Mouse (Mus musculus) retina, postnatal 1 day (tissue): ENCODE data around the gene Sap30.
"Not testable (repeated sequence)": the region's sequence is repeated elsewhere in the genome, so short reads cannot be mapped to it uniquely, and the experiment has no call there.

Experiments used
- DNase-seq: peaks from one replicate; pipeline ENCODE4 v3.0.0-alpha.2; 2012

Sap30 gene

GRCm38 (mm10) chr8:57491873-57492272, 4.2 kb upstream of the Sap30 start:
- DNase-seq = no peak

GRCm38 (mm10) chr8:57489896-57490295, 2.2 kb upstream of the Sap30 start:
- no peak for DNase-seq

- DNase-seq = no peak
Observed at GRCm38 (mm10) chr8:57489366-57489765, 1.7 kb upstream of the Sap30 start.

- peak; percentile 77 for DNase-seq
Observed at GRCm38 (mm10) chr8:57488312-57488765, 679 bp upstream of the Sap30 start.

DNA sequence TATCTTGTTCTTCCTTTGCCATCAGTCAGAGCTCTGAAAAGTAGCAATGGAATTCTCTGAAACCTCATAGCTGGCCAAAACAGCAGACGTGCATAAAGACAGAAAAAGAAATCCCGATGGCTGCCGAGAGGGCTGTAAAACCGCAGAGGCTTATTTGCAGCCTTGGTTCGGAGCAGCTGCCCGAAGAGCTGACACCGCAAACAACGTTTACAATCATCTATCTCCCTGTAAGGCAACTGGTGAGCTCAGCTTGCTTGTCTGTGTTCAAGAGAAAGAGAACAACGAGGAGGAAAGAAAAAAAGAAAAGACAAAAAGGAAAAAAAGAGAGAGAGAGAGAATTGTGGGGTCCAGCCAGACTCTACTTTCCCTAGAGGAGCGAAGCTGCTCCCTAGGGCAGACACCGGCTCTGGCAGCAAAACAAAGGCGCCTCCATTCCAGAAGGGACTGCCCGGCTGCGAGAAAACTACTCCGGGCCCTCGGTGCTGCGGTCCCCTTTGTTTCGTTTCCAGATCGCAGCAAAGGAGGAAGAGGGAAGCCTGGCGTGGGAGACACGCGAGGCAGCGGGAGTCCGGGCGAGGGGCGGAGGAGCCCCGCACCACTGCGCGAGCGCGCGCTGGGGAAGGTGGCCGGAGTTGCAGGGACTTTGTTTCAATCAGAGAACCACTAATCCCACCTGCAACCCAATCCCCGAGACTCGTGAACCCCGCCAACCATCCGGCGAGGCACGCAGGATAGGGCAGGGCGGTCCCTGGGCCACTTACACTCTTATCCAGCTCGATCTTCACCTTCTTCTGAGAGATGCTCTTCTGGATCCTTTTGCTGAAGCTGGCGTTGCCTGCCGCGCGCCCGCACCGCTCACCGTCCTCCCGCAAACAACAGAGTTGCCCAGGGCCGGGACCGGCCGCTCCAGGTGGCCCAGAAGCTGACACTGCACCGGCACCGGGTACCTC, 894 bp downstream of the Sap30 start:
- peak; percentile 71 for DNase-seq

GRCm38 (mm10) chr8:57480606-57481005, 7.1 kb downstream of the Sap30 start:
- no peak for DNase-seq

- DNase-seq = no peak
Observed at GRCm38 (mm10) chr8:57479700-57480099, 8.0 kb downstream of the Sap30 start.

DNA sequence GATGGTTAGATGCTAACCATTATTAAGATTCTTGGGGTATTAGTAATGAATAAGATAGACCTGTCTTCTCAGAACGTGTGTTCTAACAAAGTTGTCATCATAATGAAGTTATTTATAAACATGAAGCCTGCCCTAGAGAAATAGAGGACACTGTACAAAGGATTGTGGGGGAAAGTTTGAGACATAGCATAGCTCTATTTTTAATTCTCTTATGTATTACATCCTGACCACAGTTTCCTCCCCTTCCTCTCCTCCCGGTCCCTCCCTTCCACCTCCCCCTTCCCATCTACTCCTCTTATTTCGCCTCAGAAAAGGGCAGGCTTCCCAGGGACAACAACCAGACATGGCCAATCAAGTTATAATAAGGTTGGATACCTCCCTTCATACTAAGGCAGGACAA, 9.3 kb downstream of the Sap30 start:
- DNase-seq = no peak

GRCm38 (mm10) chr8:57473751-57474150, 13.9 kb downstream of the Sap30 start:
- DNase-seq = no peak

DNA sequence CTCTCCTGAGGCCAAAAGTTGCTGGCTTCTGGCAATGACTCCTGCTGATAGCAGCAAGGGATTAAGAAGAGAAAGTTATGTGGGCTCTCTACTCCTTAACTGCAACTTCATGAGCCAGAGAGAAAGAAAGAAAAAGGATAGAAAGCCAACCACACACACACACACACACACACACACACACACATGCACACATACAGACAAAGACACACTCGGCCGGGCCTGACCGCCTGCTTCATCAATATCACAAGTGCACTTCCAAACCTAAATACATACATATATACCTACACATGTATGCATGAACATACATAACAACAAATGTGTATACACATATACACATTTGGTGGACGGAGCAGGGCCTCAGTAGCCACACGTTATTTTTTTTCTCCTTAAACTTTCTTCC, 16.8 kb downstream of the Sap30 start:
- no peak for DNase-seq

DNA sequence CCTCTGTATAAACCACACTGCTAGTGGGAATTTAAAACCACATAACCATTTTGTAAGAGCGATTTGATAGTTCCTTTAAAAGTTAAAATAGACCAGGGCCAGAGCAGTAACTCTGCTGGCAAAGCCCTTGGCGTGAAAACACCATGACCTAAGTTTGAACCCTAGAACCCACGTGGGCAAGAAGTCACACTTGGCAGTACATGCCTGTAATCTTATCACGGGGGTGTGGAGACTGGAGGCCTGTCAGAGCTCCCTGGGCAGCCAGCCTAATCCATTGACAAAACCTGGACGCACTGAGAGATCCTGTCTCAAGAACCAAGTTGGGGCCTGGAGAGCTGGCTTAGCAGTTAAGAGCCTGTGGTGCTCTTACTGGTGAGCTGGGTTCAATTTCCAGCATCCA, 19.0 kb downstream of the Sap30 start:
- DNase-seq = peak; percentile 23

GRCm38 (mm10) chr8:57463757-57464156, 23.9 kb downstream of the Sap30 start:
- no peak for DNase-seq

GRCm38 (mm10) chr8:57462839-57463238, 24.8 kb downstream of the Sap30 start:
- no peak for DNase-seq

DNA sequence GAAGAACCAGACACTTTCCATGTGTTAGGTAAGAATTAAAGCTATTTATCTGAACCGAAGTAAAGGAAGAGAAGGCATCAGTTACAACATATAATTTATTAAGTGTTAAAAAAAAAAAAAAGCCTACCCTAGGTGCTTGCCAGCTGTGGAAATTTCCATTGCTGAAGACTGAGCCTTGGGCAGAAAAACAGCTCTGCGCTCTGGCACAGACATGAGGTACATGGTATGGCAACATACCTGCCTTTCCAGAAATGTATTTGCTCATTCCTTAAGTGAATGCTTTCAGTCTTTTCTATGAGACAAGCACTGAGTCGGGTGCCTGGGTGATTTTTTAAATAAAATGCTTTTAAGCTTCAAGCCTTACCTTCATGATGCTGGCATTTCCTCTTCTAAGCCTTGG, 29.7 kb downstream of the Sap30 start:
- DNase-seq = no peak

DNA sequence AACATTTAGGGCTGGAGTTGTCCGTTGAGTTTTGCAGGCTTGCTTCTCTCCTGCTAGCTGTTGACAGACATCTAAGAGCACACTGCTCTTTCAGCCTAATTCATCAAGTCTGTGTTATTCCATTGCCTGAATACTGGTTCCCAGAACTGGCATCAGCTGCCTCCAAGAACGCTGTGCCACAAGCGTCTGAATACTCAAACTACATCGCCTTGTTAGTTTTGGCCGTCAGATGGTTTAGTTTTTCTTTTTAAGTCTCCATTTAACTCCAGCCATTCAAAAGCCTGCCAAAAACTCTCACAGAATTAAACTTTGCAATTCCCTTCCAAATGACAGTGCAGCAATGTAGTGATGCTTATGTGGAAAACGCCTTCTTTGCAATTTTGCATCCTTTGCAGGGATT, 30.5 kb downstream of the Sap30 start:
- no peak for DNase-seq

GRCm38 (mm10) chr8:57455765-57456164, 31.9 kb downstream of the Sap30 start, which contains the start of gene Scrg1:
Scrg1 (plus strand) TSS chr8:57455923.
- no peak for DNase-seq

DNA sequence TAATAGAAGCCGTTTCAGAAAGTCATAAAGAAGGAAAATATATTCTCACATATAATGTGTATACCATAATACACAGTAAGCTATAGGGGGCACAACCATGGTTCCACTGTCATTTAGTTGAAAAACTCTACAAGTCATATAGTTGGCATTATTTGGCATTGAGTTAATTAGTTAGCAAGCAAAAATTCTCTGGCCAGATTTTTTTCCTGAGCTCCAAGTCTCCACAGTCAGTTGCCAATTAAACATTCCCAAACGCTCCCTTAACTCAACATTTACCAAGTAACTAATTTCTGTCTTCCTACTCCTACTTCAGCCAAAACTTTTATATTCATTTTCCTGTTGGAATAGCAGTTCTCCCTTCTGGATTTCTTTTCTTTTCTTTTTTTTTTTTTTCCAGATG, 34.3 kb downstream of the Sap30 start:
- no peak for DNase-seq

DNA sequence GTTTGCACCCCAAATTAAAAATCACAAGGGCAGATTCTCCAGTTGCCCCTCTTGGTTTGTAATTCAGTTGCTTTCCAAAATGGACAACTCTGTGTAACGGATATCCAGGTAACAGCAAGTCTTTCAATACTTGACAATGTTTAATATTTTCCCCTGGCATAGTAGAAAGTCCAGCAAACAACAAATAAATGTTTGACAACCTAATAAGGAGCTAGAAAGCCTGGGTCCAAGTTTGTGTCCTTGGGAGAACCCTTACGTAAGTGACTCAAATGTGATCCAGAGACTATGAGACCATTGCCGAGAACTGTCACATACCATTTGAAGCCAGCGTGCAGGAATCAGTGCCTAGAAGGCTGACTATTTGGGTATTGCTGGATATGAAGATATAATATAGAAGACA, 35.8 kb downstream of the Sap30 start:
- no peak for DNase-seq

GRCm38 (mm10) chr8:57450726-57451125, 36.9 kb downstream of the Sap30 start:
- no peak for DNase-seq

DNA sequence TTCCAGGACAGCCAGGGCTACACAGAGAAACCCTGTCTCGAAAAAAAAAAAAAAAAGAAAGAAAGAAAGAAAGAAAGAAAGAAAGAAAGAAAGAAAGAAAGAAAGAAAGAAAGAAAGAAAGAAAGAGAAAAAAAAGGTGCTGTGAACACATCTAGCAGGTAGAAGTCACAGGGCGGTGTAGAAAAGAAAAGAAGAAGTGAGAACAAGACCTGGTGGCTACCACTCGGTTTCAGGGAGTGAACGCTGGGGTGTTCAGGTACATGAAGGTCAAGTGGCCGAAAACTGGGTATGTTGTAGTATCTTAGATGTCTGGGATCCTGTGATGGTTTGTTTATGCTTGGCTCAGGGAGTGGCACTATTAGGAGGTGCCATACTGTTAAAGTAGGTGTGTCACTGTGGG, 41.8 kb downstream of the Sap30 start:
- not testable (repeated sequence) for DNase-seq

GRCm38 (mm10) chr8:57443289-57443688, 44.4 kb downstream of the Sap30 start:
- DNase-seq = no peak

DNA sequence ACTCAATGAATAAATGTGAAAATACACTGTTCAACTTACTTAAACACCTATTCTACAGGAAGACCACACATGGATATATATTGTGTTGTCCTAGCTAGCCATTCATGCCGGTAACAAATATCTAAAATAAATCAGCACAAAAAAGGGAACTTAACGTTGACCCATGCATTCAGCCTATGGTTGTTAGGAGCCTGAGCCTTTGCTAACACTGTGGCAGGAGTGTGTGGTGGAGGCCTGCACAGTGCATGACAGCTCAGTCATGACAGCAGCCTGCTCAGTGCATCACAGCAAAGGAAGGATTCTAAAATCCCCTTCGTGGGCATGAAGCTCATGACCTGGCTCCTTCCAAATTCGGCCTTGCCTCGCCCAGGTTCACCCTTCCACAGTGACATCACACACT, 46.1 kb downstream of the Sap30 start:
- no peak for DNase-seq

DNA sequence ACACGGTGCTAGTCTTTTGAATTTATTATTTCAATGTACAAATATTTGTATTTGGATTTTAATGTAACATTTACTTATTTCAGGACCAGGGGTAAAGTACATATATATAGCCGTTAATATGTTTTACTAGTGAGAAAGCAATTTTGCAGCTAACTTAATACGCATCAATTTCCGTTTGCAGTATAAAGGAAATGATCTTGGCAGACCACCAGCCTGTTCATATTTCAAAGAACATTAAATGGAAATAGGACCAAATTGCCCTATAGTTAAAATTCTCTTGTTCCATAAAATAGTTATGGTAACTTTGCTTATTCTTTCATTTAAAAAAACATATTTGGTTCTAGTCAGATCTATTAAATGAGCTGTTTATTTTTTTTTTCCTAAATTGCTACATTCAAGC, 46.5 kb downstream of the Sap30 start:
- DNase-seq = no peak

- no peak for DNase-seq
Observed at GRCm38 (mm10) chr8:57436437-57436796, 51.2 kb downstream of the Sap30 start.
